Mouse (Mus musculus) erythroblast, embryonic 14.5 days (primary cell): Measurements from ENCODE around the gene Tmem98.

Source experiments
- GATA1 ChIP-seq: IDR thresholded peaks from 2 replicates; pipeline ENCODE4 v1.6.1; 2012; ENCODE audit warnings: low read length, inconsistent platforms, mixed read lengths
- TAL1 ChIP-seq: IDR thresholded peaks from 3 replicates; pipeline ENCODE4 v1.6.1; 2012; ENCODE audit warnings: low read length, inconsistent platforms, mixed read lengths

DNA sequence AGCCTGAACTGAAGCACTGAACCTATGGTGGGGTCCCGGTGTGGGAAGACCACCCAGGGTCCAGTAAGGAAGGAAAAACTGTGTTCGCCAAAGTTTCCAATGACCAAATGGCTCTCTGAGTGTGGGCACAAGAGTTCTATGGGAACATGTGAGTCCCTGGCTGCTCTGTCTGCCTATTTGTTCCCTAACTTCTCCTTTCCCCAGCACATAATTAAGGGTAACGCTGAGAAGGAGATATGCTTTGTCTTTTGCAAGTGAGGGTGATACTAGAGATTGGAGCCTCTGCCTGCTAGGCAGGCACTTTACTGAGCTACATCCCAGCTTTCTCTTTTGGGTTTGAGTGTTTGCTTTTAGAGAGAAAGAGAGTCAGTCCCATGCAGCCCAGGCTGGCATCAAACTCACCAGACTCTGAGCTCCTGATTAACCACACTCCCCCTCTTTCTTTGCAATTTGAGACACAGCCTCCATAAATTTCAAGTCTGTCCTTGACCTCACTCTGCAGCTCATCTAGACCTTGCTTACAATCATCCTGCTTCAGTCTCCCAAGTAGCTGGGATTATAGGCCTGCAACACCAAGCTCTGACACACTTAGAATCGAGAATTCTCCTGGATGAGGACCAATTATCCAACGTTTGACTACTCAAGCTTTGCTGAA lies 38.3 kb upstream of the Tmem98 start:
- TF ChIP-seq GATA1 (no peak), TAL1 (no peak)
